Mouse (Mus musculus) embryonic facial prominence, embryonic 11.5 days (tissue): ENCODE data around the gene Hist1h1e. TPM values are rescaled to one million over a fixed set of nuclear protein-coding genes. Genes with fewer than 3 reads are reported as not detected.
"Not testable (repeated sequence)": the region's sequence is repeated elsewhere in the genome, so short reads cannot be mapped to it uniquely, and the experiment has no call there.

Experiments used
- ATAC-seq: fragments of 200-750 bp; cut with Nextera tagmentation; replicated peaks from 2 replicates; pipeline ENCODE4 v1.8.0; 2017; ENCODE audit warnings: low read depth; ENCODE audit not compliant: insufficient number of reproducible peaks, low FRiP score, low TSS enrichment
- DNase-seq: peaks from one replicate; pipeline ENCODE4 v3.0.0-alpha.2; 2015; ENCODE audit warnings: low spot score
- H3K27ac ChIP-seq: fragments of 300-500 bp; sonication (generic); replicated peaks from 2 replicates; pipeline ENCODE4 v1.5.1; 2014; ENCODE audit warnings: mild to moderate bottlenecking, low read depth, low read length, control low read depth
- H3K27me3 ChIP-seq: fragments of 300-500 bp; sonication (generic); 2 replicates; pipeline ENCODE4 v1.6.1; 2014; ENCODE audit warnings: mild to moderate bottlenecking, low read length, moderate library complexity, mixed read lengths; ENCODE audit not compliant: control insufficient read depth, insufficient read depth
- H3K36me3 ChIP-seq: fragments of 300-500 bp; sonication (generic); replicated peaks from 2 replicates; pipeline ENCODE4 v1.6.1; 2014; ENCODE audit warnings: low read depth, mild to moderate bottlenecking, low read length, moderate library complexity, mixed read lengths; ENCODE audit not compliant: control insufficient read depth, insufficient read depth
- H3K4me1 ChIP-seq: fragments of 300-500 bp; sonication (generic); 2 replicates; pipeline ENCODE4 v1.6.1; 2014; ENCODE audit warnings: low read length, mixed read lengths; ENCODE audit not compliant: control insufficient read depth, insufficient read depth
- H3K4me2 ChIP-seq: fragments of 300-500 bp; sonication (generic); 2 replicates; pipeline ENCODE4 v1.6.1; 2014; ENCODE audit warnings: low read depth, mild to moderate bottlenecking, control low read depth, low read length, moderate library complexity
- H3K4me3 ChIP-seq: fragments of 300-500 bp; sonication (generic); 2 replicates; pipeline ENCODE4 v1.5.1; 2014; ENCODE audit warnings: low read depth, low read length, control low read depth
- H3K9ac ChIP-seq: fragments of 300-500 bp; sonication (generic); replicated peaks from 2 replicates; pipeline ENCODE4 v1.6.1; 2014; ENCODE audit warnings: mild to moderate bottlenecking, control low read depth, low read length
- H3K9me3 ChIP-seq: fragments of 300-500 bp; sonication (generic); replicated peaks from 2 replicates; pipeline ENCODE4 v1.6.1; 2016; ENCODE audit warnings: mild to moderate bottlenecking, low read length, inconsistent platforms, mixed read lengths; ENCODE audit not compliant: control insufficient read depth
- WGBS: fragments of 180-500 bp; shearing (Covaris S2); extraction: QIAGEN DNeasy Blood & Tissue Kit; methylation state at CpG from one replicate; pipeline ENCODE4 v1.1.7; 2014; 5-methylcytosine and 5-hydroxymethylcytosine counted together
- polyA plus RNA-seq: library from polyadenylated mRNA; unstranded; fragments of >200 nt; fragmentation: Nextera tagmentation; extraction: Ambion mirVana; gene quantifications from 2 replicates; pipeline ENCODE4 v1.2.1, GENCODE M21; 2014

Gene Hist1h1e
- 23.0 and 24.4 TPM in 2 replicates for polyA plus RNA-seq

- peak within 1 kb of the TSS; percentile 90 for H3K27ac ChIP-seq
- not testable (repeated sequence) for H3K27me3 ChIP-seq, H3K4me1 ChIP-seq, H3K9me3 ChIP-seq, H3K36me3 ChIP-seq
- DNase-seq (peak; percentile 93), ATAC-seq (peak; percentile 91)
- peak within 1 kb of the TSS; percentile 48 for H3K4me3 ChIP-seq
- peak within 1 kb of the TSS; percentile 77 for H3K9ac ChIP-seq
- under 1% methylated on average over 51 of the region's 53 CpGs for WGBS
- peak within 1 kb of the TSS; percentile 62 for H3K4me2 ChIP-seq
Measured at GRCm38 (mm10) chr13:23622175-23622671, at the start of gene Hist1h1e. Gene Hist1h1e (minus strand): TSS chr13:23622558.

GRCm38 (mm10) chr13:23662536-23662935 is 40.2 kb upstream of the Hist1h1e start:
- DNase-seq (no peak), ATAC-seq (no peak)
- no peaks in the 10 kb centered on the region for H3K4me1 ChIP-seq
- H3K27me3 ChIP-seq: no peaks in the 10 kb centered on the region
- no peak overlapping the region for H3K4me3 ChIP-seq
- H3K9me3 ChIP-seq: no peaks in the 10 kb centered on the region
- H3K4me2 ChIP-seq: no peak overlapping the region
- no peaks in the 10 kb centered on the region for H3K36me3 ChIP-seq
- 77% methylated on average over 3 of the region's 3 CpGs for WGBS
- H3K27ac ChIP-seq: no peak overlapping the region
- H3K9ac ChIP-seq: no peak overlapping the region

DNA sequence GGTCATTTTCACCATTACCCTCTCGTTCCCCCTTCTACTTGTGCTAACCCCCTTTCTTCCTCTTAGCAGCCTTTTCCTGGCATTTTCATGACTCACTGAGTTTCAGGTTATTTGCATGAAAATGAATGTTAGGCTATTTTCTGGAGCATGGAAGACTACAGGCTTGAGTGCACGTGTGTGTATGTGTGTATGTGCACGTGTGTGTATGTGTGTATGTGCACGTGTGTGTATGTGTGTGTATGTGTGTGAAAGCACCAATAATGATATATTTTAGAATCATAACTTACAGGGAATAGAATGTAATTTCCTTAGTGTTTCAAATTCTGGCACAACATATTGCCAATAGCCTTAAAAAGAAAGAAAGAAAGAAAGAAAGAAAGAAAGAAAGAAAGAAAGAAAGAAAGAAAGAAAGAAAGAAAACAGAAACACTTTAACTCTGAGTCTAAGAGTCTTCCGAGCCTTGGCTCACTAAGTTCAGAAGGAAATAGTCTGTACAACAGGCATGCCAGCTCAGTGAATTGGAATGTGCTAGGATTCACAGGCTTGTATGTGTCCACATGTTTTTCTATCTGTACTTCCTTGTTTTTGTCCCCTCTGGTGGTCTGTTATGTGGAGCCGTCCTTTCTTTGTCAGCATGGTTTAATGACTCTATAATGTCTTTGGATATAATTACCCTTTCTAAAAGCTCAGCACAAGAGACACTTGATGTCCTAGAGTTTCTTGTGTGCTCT is 37.4 kb upstream of the Hist1h1e start:
- H3K36me3 ChIP-seq: no peaks in the 10 kb centered on the region
- H3K4me1 ChIP-seq: no peaks in the 10 kb centered on the region
- H3K9me3 ChIP-seq: no peaks in the 10 kb centered on the region
- ATAC-seq (no peak), DNase-seq (no peak)
- WGBS: 79% methylated on average over 6 of the region's 6 CpGs
- no peak overlapping the region for H3K4me2 ChIP-seq
- no peak overlapping the region for H3K4me3 ChIP-seq
- no peak overlapping the region for H3K27ac ChIP-seq
- no peaks in the 10 kb centered on the region for H3K27me3 ChIP-seq
- H3K9ac ChIP-seq: no peak overlapping the region

- ATAC-seq (no peak), DNase-seq (peak; percentile 17)
- Histone ChIP-seq H3K27me3 (no peaks in the 10 kb centered on the region), H3K4me2 (no peak overlapping the region), H3K36me3 (no peaks in the 10 kb centered on the region), H3K4me3 (no peak overlapping the region), H3K27ac (no peak overlapping the region), H3K9me3 (no peaks in the 10 kb centered on the region), H3K9ac (no peak overlapping the region), H3K4me1 (no peaks in the 10 kb centered on the region)
- 31% methylated on average over 1 of the region's 1 CpGs for WGBS
Measured at GRCm38 (mm10) chr13:23630653-23631052, 8.3 kb upstream of the Hist1h1e start.

- Histone ChIP-seq H3K27ac (no peak overlapping the region), H3K27me3 (no peaks in the 10 kb centered on the region), H3K9ac (peak overlapping the region; percentile 41), H3K4me2 (peak overlapping the region; percentile 25), H3K4me1 (no peaks in the 10 kb centered on the region), H3K36me3 (no peaks in the 10 kb centered on the region), H3K9me3 (no peaks in the 10 kb centered on the region), H3K4me3 (peak overlapping the region; percentile 48; the same call in 1 of the 2 replicates)
- WGBS: 30% methylated on average over 7 of the region's 7 CpGs
- ATAC-seq: no peak
- DNase-seq: peak; percentile 22
Measured at GRCm38 (mm10) chr13:23622861-23623450, 598 bp upstream of the Hist1h1e start.

- no peaks in the 10 kb centered on the region for H3K36me3 ChIP-seq
- under 1% methylated on average over 18 of the region's 18 CpGs for WGBS
- no peak for DNase-seq
- no peaks in the 10 kb centered on the region for H3K9me3 ChIP-seq
- peak overlapping the region; percentile 77 for H3K9ac ChIP-seq
- peak; percentile 89 for ATAC-seq
- H3K27ac ChIP-seq: peak overlapping the region; percentile 90
- peak overlapping the region; percentile 62 for H3K4me2 ChIP-seq
- no peaks in the 10 kb centered on the region for H3K27me3 ChIP-seq
- H3K4me3 ChIP-seq: peak overlapping the region; percentile 48
- H3K4me1 ChIP-seq: no peaks in the 10 kb centered on the region
Measured at GRCm38 (mm10) chr13:23621532-23622174, 705 bp downstream of the Hist1h1e start.

- peak within 1 kb of the TSS; percentile 48 for H3K4me3 ChIP-seq
- no peaks in the 10 kb centered on the region for H3K27me3 ChIP-seq
- peak within 1 kb of the TSS; percentile 62 for H3K4me2 ChIP-seq
- WGBS: 1% methylated on average over 27 of the region's 27 CpGs
- peak within 1 kb of the TSS; percentile 77 for H3K9ac ChIP-seq
- H3K27ac ChIP-seq: peak within 1 kb of the TSS; percentile 90
- ATAC-seq (peak; percentile 79), DNase-seq (peak; percentile 92)
- no peaks in the 10 kb centered on the region for H3K36me3 ChIP-seq
- H3K9me3 ChIP-seq: no peaks in the 10 kb centered on the region
- no peaks in the 10 kb centered on the region for H3K4me1 ChIP-seq
Measured at GRCm38 (mm10) chr13:23620733-23621531, 1.4 kb downstream of the Hist1h1e start, which contains the start of gene Hist1h2be. Gene Hist1h2be (minus strand): TSS chr13:23621124.
